Mouse (Mus musculus) adrenal gland, adult 8-10 months (tissue): ENCODE results near the gene Hhip. TPM values are rescaled to one million over a fixed set of nuclear protein-coding genes. Genes with fewer than 3 reads are reported as not detected.
"Not testable (repeated sequence)": the region's sequence is repeated elsewhere in the genome, so short reads cannot be mapped to it uniquely, and the experiment has no call there.

Experiments
- DNase-seq: peaks from one replicate; pipeline ENCODE4 v3.0.0; 2022
- total RNA-seq, 4 experiments: library from RNA; stranded (reverse); gene quantifications; 2 replicates each; pipeline ENCODE4 v1.2.4; 2022

Hhip gene
- total RNA-seq, 4 experiments from 2014 or later, result 6.8 to 9.0 (median 7.5) TPM

GRCm38 (mm10) chr8:79992121-79992848 is 65.5 kb downstream of the Hhip start:
- DNase-seq, result no peak

GRCm38 (mm10) chr8:79991420-79991819 is 66.4 kb downstream of the Hhip start:
- DNase-seq, result not testable (repeated sequence)

- no peak for DNase-seq
Observed at GRCm38 (mm10) chr8:79984946-79985345, 72.9 kb downstream of the Hhip start.

- no peak for DNase-seq
Observed at GRCm38 (mm10) chr8:79982144-79982543, 75.7 kb downstream of the Hhip start.

- no peak for DNase-seq
Observed at GRCm38 (mm10) chr8:79966159-79966558, 91.6 kb downstream of the Hhip start.

- no peak for DNase-seq
Observed at GRCm38 (mm10) chr8:79952857-79953256, 104.9 kb downstream of the Hhip start.

- DNase-seq, result no peak
Observed at GRCm38 (mm10) chr8:79950376-79950775, 107.4 kb downstream of the Hhip start.

- DNase-seq, result no peak
Observed at GRCm38 (mm10) chr8:79945501-79946076, 112.2 kb downstream of the Hhip start.

- no peak for DNase-seq
Observed at GRCm38 (mm10) chr8:79941070-79941469, 116.7 kb downstream of the Hhip start.

- DNase-seq, result no peak
Observed at GRCm38 (mm10) chr8:79936856-79937445, 120.9 kb downstream of the Hhip start.

GRCm38 (mm10) chr8:79935793-79936192 is 122.0 kb downstream of the Hhip start:
- no peak for DNase-seq

- DNase-seq, result no peak
Observed at GRCm38 (mm10) chr8:79929202-79929601, 128.6 kb downstream of the Hhip start.

- no peak for DNase-seq
Observed at GRCm38 (mm10) chr8:79917211-79917610, 140.6 kb downstream of the Hhip start.
